Mouse (Mus musculus): ENCODE measurements around the gene Wtap.

DNA sequence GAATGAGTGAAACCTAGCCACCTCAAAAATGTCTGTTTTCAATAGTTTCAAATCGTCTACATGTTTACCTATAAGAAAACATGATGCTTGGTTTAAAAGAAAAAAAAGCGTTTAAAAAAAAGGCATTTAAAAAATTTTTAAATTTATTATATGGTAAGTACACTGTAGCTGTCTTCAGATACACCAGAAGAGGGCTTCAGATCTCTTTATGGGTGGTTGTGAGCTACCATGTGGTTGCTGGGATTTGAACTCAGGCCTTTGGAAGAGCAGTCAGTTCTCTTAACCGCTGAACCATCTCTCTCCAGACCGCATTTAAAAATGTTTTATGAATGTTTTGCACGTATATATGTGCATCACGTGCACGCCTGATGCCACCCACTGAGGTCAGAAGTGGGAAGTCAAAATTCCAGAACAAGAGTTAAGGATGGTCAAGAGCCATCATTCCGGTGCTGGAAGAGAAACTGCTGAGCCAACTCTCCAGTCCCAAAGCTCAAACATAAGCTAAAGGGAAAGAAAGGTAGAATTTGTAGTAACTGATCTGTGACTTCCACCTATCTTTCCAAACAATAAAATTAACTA is 3.3 kb downstream of the Wtap start:
- no peak for TF ChIP-seq CTCF (IDR thresholded peaks at IDR 0.05; ENCODE audit: low read depth)
- TF ChIP-seq EP300 (IDR thresholded peaks at IDR 0.05; ENCODE audit: low read depth) = no peak
